Mouse (Mus musculus): Measurements from ENCODE around the gene Itga9.
"Not testable (repeated sequence)": the region's sequence is repeated elsewhere in the genome, so short reads cannot be mapped to it uniquely, and the experiment has no call there.

Gene Itga9

GRCm38 (mm10) chr9:118606148-118606816, at the start of gene Itga9:
Gene Itga9 (plus strand): TSS chr9:118606690.
- DNase-seq (ENCODE audit: low spot score) = no peak

- DNase-seq (ENCODE audit: low spot score) = no peak
These were observed 49.3 kb upstream of the Itga9 start for GRCm38 (mm10) chr9:118556951-118557780.

DNA sequence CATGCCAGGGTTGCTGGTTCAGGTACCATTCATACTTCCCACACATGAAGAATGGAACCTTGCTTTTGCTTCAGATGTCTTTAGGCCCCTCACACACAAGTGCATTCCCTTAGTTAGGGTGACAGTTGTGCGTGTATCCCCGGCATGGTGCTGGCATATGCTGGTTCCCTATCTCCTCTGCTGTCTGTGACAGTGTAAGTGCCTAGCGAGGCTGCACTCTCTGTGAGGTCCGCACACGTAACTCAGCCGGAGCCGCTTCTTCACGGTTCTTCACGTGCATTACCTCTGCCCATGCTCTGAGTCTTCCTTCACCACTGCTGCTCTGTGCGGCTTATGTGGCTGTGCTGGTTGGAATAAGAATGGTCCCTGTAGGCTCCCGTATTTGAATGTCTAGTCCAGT, 43.1 kb upstream of the Itga9 start:
- no peak for DNase-seq (ENCODE audit: low spot score)

DNA sequence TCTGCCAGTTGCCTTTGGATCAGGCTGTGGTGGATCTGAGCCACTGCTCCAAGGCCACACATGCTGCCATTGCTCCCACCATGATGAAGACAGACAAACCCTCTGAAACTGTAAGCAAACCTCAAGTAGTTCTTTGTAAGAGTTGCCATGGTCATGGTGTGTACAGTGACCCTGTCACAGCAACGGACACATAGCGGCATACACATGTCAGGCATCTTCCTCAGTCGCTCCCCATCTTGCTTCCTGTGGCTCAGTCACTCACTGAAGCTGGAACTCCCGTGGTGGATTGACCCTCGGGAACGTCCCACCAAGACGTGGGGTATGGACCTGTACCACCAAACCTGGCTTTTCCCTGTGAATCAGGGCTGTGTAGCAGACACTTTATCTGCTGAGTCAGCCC, 42.6 kb upstream of the Itga9 start:
- no peak for DNase-seq (ENCODE audit: low spot score)

DNA sequence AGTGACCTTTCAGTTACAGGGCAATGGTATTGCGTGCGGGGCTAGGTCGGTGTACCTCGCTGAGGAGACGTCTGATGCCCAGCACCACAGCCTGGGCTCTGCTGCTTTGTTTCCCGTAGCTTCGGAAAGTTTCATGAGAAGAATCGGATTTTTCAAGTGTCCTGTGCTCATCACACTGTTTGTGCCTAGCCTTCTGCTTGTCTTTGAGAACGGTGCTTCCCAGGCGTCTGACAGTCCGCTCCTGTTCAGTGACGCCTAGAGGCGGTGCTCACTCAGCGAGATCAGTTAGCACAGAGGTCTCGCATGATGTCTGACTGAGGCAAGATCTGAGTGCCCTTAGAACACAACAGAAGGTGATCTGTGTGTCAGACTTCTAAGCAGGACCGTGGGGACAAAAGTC, 41.8 kb upstream of the Itga9 start:
- DNase-seq (ENCODE audit: low spot score) = no peak

- DNase-seq (ENCODE audit: low spot score) = no peak
These were observed 37.2 kb upstream of the Itga9 start for GRCm38 (mm10) chr9:118569328-118569727.

- DNase-seq (ENCODE audit: low spot score) = no peak
These were observed 35.6 kb upstream of the Itga9 start for GRCm38 (mm10) chr9:118570865-118571264.

GRCm38 (mm10) chr9:118571701-118572100, 34.8 kb upstream of the Itga9 start:
- no peak for DNase-seq (ENCODE audit: low spot score)

DNA sequence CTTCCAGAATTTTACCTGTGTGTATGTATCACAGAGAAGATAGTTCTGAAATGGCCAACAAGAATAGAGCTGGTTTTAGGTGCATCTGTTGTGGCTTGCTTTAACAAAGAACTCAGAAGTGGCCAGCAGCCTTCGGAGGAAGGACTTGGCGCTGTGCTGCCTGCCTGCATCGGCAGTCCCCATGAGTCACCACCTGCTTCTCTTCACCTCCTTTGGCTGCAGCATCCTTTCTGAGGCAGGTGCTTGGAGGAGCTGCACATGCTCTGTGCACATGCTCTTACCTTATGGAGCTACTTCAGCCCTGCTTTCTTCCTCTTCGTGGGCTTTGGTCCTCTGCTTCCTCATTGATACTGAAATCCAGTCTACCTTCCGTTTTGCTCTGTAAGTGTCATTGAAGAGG, 31.6 kb upstream of the Itga9 start:
- DNase-seq (ENCODE audit: low spot score) = no peak

DNA sequence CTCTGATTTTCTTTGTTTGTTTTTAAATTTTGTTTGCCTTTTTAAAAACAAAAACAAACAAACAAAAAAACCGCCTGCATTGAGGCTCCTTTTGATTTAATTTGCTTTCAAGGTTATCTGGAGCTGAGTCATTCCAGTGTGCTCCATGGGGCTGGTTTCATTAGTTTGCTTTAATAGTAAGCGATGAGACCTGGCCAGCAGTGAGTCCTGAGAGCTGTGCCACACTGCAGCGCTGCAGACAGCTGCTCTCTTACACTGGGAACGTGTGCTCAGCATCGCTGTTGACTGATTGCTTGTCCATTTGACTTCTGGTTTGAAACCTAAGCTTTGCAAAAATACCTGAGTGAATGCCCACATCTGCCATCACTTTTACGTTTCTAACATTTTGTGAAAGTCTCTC, 26.1 kb upstream of the Itga9 start:
- DNase-seq (ENCODE audit: low spot score) = no peak

GRCm38 (mm10) chr9:118582757-118583156, 23.7 kb upstream of the Itga9 start:
- no peak for DNase-seq (ENCODE audit: low spot score)

- no peak for DNase-seq (ENCODE audit: low spot score)
These were observed 21.7 kb upstream of the Itga9 start for GRCm38 (mm10) chr9:118584838-118585237.

GRCm38 (mm10) chr9:118585998-118586397, 20.5 kb upstream of the Itga9 start:
- no peak for DNase-seq (ENCODE audit: low spot score)

GRCm38 (mm10) chr9:118587115-118587514, 19.4 kb upstream of the Itga9 start:
- no peak for DNase-seq (ENCODE audit: low spot score)

GRCm38 (mm10) chr9:118589249-118589648, 17.2 kb upstream of the Itga9 start:
- no peak for DNase-seq (ENCODE audit: low spot score)

GRCm38 (mm10) chr9:118590230-118590629, 16.3 kb upstream of the Itga9 start:
- DNase-seq (ENCODE audit: low spot score) = no peak

DNA sequence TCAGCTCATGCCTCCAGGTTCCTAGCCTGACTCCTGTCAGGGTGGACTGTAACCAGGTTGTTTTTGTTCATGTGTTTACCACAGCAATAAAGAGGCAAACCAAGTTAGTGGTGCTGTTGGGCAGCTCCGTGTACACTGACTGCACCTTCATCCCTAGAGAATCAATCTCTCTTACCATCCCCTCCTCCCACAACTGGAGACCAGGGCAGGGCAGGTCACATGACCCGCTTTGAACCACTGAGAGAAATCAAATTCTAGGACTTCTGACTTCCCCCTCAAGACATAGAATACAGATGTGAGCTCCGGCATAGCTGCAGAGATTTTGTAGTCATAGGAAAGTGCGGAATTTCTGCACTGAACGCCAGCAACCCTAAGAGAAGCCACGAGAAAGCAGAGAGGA, 14.9 kb upstream of the Itga9 start:
- no peak for DNase-seq (ENCODE audit: low spot score)

DNA sequence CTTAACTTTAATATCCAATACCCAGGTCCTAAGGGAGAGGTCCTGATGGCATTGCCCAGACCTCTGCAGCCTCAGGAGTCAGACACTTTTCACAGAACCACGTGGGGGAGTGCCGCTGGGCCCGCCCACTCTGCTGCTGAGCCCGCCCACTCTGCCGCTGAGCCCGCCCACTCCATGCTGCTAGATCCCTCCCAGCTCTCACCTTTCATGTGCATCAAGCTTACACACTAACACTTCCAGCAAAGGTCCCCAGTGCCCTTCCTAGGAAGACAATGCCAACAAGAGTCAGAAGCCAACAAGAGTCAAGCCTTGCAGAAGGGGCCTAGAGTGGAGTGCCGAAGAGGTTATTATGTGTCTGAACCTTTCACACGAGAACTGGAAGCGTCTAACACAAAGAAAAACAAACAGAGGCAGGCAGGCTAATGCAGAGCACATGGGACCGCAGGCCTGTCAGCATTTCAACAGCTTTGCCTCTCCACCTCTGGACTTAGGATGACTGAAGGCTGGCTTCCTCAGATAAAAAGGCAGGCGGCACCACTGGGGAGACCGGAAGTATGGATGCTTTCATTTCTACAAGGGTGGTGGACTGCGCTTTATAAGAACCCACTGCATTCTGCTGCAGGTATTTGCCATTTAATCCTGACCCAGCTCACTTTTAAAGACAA, 13.8 kb upstream of the Itga9 start:
- no peak for DNase-seq (ENCODE audit: low spot score)

GRCm38 (mm10) chr9:118593443-118593842, 13.0 kb upstream of the Itga9 start:
- DNase-seq (ENCODE audit: low spot score) = no peak

GRCm38 (mm10) chr9:118596767-118597166, 9.7 kb upstream of the Itga9 start:
- DNase-seq (ENCODE audit: low spot score) = no peak

GRCm38 (mm10) chr9:118600393-118600792, 6.1 kb upstream of the Itga9 start:
- DNase-seq (ENCODE audit: low spot score) = not testable (repeated sequence)

- DNase-seq (ENCODE audit: low spot score) = no peak
These were observed 3.9 kb upstream of the Itga9 start for GRCm38 (mm10) chr9:118602576-118602975.

GRCm38 (mm10) chr9:118606817-118607371, 404 bp downstream of the Itga9 start:
- no peak for DNase-seq (ENCODE audit: low spot score)

Measured in layer of hippocampus, adult 9-10 months (tissue).